Mouse (Mus musculus): Measurements from ENCODE around the gene Dpf3. TPM values are rescaled to one million over a fixed set of nuclear protein-coding genes. Genes with fewer than 3 reads are reported as not detected.
A peak's percentile ranks its signal among the peaks of the same experiment; 100 is the strongest.

Gene Dpf3
- polyA plus RNA-seq, 1 experiment from 2014 or later, result 6.7 TPM

DNA sequence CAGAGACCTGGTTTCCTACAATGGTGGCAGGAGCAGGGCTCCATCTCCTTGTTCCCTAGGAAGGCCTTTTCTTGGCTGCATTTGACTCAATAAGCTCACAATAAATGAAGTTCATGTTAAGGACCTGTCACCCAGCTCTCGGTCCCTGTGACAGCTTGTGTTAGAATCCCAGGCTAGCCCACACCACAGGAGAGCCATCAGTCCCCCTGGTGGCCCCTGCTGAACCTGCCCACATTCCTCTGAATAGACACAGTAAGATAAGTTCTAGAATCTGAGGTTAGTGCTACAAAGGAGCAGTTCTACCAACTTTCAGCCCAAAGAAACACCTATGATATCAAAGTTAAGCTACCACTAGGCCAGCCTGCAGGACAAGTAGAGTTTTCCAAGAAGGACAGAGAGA lies 149.2 kb downstream of the Dpf3 start:
- Histone ChIP-seq H3K9ac (no peak overlapping the region), H3K27ac (replicated peaks) (no peak overlapping the region), H3K4me1 (replicated peaks) (no peaks in the 10 kb centered on the region), H3K27me3 (no peaks in the 10 kb centered on the region), H3K36me3 (replicated peaks) (no peaks in the 10 kb centered on the region), H3K9me3 (replicated peaks) (no peaks in the 10 kb centered on the region), H3K4me2 (no peak overlapping the region), H3K4me3 (replicated peaks) (no peak overlapping the region)
- ATAC-seq (ENCODE audit: insufficient read depth), result no peak
- WGBS (ENCODE audit: insufficient replicate concordance), result 42% methylated on average over 1 of the region's 1 CpGs

DNA sequence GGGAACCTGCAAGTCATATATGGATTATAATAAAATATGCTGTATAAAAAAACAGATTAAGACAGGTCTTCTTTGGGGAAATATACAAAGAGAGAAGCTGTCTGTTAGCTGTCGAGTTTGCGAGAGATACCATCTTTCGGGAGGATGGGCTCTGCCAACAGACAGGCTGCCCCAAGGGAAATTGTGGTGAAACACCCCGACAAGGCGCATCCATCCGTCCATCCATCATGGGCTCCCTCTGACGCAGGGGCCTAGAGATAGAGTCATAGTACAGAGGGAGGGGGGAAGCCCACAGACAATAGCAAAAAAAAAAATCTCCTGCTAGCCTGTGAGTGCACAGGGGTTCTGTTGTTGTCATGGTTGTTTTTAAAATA lies 149.8 kb downstream of the Dpf3 start:
- H3K36me3 ChIP-seq (replicated peaks), result no peaks in the 10 kb centered on the region
- no peak overlapping the region for H3K4me2 ChIP-seq
- H3K4me3 ChIP-seq (replicated peaks), result no peak overlapping the region
- no peaks in the 10 kb centered on the region for H3K4me1 ChIP-seq (replicated peaks)
- H3K27me3 ChIP-seq, result no peaks in the 10 kb centered on the region
- H3K27ac ChIP-seq (replicated peaks), result no peak overlapping the region
- no peak for ATAC-seq (ENCODE audit: insufficient read depth)
- no peak overlapping the region for H3K9ac ChIP-seq
- 14% methylated on average over 7 of the region's 7 CpGs for WGBS (ENCODE audit: insufficient replicate concordance)
- no peaks in the 10 kb centered on the region for H3K9me3 ChIP-seq (replicated peaks)

DNA sequence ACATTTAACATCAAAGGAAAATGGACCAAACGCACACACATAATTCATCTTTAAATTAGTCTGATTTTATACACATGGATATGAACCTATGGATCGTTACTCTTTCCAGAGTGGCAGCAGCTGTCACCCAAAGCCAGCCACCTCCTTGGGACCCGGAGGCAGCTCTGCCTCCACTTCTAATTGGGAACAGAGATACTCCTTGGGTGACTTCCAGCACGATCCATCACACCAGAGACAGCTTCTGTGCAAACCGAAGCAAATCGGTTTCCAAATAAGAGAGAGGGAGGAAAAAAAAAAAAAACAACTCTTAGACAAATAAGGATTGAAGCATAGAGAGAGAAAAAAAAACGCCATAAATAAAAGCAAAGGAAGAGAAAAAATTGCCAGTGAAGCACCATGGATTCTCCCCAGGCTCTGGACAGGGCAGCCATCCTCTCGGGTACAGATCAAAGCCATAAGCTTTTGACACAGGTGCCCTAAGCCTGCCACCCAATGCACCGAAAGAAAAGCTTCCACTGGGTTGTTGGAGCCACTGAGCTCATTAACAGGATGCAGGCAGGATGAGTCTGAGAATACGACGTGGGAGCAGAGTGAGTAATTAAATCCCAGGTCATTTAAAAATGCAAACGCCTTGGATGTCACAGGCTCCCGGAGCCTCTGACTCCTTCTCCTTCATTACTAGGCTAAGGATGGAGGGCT lies 150.3 kb downstream of the Dpf3 start:
- Histone ChIP-seq H3K9ac (no peak overlapping the region), H3K27ac (replicated peaks) (no peak overlapping the region), H3K4me1 (replicated peaks) (no peaks in the 10 kb centered on the region), H3K27me3 (no peaks in the 10 kb centered on the region), H3K9me3 (replicated peaks) (no peaks in the 10 kb centered on the region), H3K4me2 (no peak overlapping the region), H3K36me3 (replicated peaks) (no peaks in the 10 kb centered on the region), H3K4me3 (replicated peaks) (no peak overlapping the region)
- WGBS (ENCODE audit: insufficient replicate concordance), result 47% methylated on average over 13 of the region's 13 CpGs
- no peak for ATAC-seq (ENCODE audit: insufficient read depth)

DNA sequence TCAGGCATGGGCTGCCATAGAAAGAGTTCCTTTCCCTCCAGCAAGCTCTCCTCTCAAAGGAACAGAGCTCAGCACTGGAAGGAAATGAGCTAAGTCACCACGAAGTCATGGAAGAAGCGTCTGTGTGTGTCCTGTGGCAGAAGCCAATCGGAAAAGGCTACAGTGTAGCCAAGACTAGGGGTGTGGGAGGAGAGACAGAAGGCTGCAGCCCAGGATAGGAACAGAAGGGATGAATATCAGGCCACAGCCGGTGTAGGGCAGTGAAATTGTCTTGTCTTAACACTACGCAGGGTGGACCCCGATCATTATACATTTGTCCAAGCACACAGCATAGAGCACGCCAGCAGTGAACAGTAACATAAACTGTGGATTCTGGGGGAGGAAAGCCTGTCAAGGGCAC lies 157.5 kb downstream of the Dpf3 start:
- ATAC-seq (ENCODE audit: insufficient read depth), result no peak

DNA sequence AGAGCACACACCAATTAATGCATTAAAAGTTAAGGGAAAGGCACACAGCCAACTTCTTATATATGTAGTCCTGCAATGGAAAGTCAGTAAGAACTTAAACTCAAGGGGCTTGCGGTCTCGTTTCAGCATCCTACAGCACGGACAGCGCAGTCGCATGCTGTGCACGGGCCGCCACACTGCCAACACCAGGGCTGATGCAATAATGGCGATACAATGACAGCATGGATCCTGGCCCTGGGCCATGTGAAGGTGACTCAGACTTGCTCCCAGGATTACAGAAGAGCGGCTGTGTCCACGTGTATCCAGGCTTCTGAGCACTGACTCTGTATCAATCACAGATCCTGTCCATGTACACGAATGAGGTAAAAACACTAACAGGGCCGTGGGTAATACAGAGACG lies 158.6 kb downstream of the Dpf3 start:
- WGBS (ENCODE audit: insufficient replicate concordance), result 80% methylated on average over 13 of the region's 13 CpGs
- Histone ChIP-seq H3K4me3 (replicated peaks) (no peak overlapping the region), H3K9ac (no peak overlapping the region), H3K9me3 (replicated peaks) (no peaks in the 10 kb centered on the region), H3K4me2 (no peak overlapping the region), H3K4me1 (replicated peaks) (peaks cover 5% of the 10 kb centered on the region), H3K36me3 (replicated peaks) (no peaks in the 10 kb centered on the region), H3K27ac (replicated peaks) (0 out of 2 replicates have a peak overlapping the region, but pooled peaks have one; percentile 41), H3K27me3 (no peaks in the 10 kb centered on the region)
- ATAC-seq (ENCODE audit: insufficient read depth), result peak; percentile 78

More for the DNA sequence above, 157.5 kb downstream of the Dpf3 start:
- Histone ChIP-seq H3K27ac (replicated peaks) (no peak overlapping the region), H3K4me2 (no peak overlapping the region), H3K9me3 (replicated peaks) (no peaks in the 10 kb centered on the region), H3K4me1 (replicated peaks) (peaks cover 5% of the 10 kb centered on the region), H3K9ac (no peak overlapping the region), H3K27me3 (no peaks in the 10 kb centered on the region), H3K4me3 (replicated peaks) (no peak overlapping the region), H3K36me3 (replicated peaks) (no peaks in the 10 kb centered on the region)
- 61% methylated on average over 7 of the region's 7 CpGs for WGBS (ENCODE audit: insufficient replicate concordance)

DNA sequence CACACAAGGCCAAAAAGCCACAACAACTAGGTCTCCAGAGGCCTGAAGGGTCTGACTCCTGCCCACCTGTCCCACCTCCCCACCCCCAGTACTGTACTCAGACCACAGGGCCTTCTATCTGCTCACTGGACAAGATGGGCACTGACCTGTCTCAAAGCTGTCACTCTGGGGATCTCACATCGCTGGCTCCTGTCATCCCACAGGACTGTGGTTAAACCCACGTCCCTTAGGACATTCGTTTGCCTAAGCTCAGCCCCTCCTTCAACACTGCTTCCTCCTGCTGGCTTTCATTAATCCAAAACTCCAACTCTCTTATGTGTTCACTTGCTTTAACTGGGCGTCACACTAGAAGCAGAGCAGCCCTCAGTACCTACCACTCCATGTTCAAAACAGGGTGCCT lies 159.0 kb downstream of the Dpf3 start:
- Histone ChIP-seq H3K4me3 (replicated peaks) (no peak overlapping the region), H3K27me3 (no peaks in the 10 kb centered on the region), H3K36me3 (replicated peaks) (no peaks in the 10 kb centered on the region), H3K9me3 (replicated peaks) (no peaks in the 10 kb centered on the region), H3K27ac (replicated peaks) (no peak overlapping the region), H3K4me2 (no peak overlapping the region), H3K9ac (no peak overlapping the region), H3K4me1 (replicated peaks) (peaks cover 5% of the 10 kb centered on the region)
- 42% methylated on average over 4 of the region's 4 CpGs for WGBS (ENCODE audit: insufficient replicate concordance)
- ATAC-seq (ENCODE audit: insufficient read depth), result no peak

DNA sequence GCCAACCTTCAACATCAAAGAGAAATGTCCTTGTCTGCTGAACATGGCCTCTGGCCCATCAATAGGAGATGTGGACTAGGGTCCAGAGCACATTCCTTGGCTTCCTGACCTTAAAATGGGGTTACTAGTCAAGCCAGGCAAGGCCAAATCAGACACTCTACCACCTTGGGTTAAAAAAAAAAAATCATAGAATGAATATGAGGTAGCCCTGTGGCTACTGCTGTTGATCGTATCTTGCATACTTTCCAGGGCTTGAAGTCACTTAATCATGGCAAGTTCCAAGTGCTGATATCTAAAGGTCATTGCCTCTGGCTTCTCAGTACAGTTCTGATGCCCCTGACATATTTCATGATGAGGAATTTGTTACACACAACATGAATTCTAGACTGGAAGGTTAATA lies 160.1 kb downstream of the Dpf3 start:
- Histone ChIP-seq H3K9ac (no peak overlapping the region), H3K36me3 (replicated peaks) (no peaks in the 10 kb centered on the region), H3K27me3 (no peaks in the 10 kb centered on the region), H3K9me3 (replicated peaks) (no peaks in the 10 kb centered on the region), H3K4me2 (no peak overlapping the region), H3K4me3 (replicated peaks) (no peak overlapping the region), H3K27ac (replicated peaks) (no peak overlapping the region), H3K4me1 (replicated peaks) (peaks cover 5% of the 10 kb centered on the region)
- 68% methylated on average over 1 of the region's 1 CpGs for WGBS (ENCODE audit: insufficient replicate concordance)
- ATAC-seq (ENCODE audit: insufficient read depth), result no peak

DNA sequence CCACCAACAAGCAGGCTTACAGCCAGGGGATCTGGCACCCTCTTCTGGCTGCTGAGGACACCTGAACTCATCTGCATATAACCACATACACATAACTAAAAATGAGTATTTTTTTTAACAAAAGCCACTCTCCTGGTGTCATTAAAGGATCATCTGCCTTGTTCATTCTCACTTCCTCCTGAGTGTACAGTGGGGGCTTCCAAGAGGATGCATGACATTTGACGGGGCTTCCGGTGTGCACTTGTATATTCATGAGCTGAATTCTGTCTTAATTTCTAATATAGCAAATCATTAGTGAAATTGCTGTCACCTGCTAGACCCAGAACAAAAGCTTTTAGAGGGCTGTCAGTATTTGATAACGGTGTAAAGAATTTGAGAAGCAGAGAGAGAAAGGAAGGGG lies 166.8 kb downstream of the Dpf3 start:
- Histone ChIP-seq H3K9me3 (replicated peaks) (no peaks in the 10 kb centered on the region), H3K27me3 (no peaks in the 10 kb centered on the region), H3K4me1 (replicated peaks) (peaks cover 16% of the 10 kb centered on the region), H3K4me3 (replicated peaks) (no peak overlapping the region), H3K27ac (replicated peaks) (no peak overlapping the region), H3K9ac (no peak overlapping the region), H3K36me3 (replicated peaks) (no peaks in the 10 kb centered on the region), H3K4me2 (no peak overlapping the region)
- no peak for ATAC-seq (ENCODE audit: insufficient read depth)
- WGBS (ENCODE audit: insufficient replicate concordance), result 79% methylated on average over 3 of the region's 3 CpGs

DNA sequence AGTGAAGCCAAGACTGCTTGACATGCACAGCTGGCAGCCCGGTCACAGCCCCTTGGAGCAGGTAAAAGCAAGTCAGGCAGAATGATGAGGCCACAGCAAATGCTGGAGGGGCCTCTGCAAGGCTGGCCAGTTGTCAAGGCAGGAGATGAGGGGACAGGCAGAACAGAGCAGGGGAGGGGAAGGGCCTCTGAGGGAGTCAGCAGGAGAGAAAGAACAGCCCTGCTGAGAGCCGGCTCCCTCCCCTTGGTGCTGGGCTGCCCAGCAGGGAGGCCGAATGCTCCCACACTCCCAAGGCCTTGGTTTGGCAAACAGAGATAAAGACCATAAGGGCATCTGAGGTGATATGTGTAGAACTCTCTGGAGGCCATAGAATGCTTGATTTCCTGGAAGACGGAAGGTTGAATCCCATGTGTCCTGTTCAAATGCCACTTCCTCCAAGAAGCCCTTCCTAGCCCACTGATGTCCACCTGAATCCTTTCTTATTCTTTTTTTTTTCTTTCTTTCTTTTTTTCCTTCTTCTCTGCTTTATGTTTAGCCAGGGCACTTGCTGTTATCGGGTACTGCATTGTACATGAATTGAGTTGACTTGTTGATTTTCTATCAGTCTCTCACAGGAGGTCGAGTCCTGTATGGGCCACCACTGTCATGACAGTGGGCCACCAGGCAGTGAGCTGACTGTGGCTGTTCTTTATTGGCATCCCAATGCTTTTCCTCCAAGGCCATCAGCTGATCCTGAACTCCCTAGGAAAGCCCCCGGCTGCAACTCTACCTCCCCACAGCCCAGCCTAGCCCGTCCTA lies 169.7 kb downstream of the Dpf3 start:
- no peak overlapping the region for H3K4me2 ChIP-seq
- no peak overlapping the region for H3K4me3 ChIP-seq (replicated peaks)
- H3K27me3 ChIP-seq, result no peaks in the 10 kb centered on the region
- H3K36me3 ChIP-seq (replicated peaks), result no peaks in the 10 kb centered on the region
- peaks cover 27% of the 10 kb centered on the region for H3K4me1 ChIP-seq (replicated peaks)
- no peak overlapping the region for H3K9ac ChIP-seq
- H3K27ac ChIP-seq (replicated peaks), result no peak overlapping the region
- WGBS (ENCODE audit: insufficient replicate concordance), result 49% methylated on average over 8 of the region's 8 CpGs
- ATAC-seq (ENCODE audit: insufficient read depth), result peak; percentile 45
- H3K9me3 ChIP-seq (replicated peaks), result no peaks in the 10 kb centered on the region

DNA sequence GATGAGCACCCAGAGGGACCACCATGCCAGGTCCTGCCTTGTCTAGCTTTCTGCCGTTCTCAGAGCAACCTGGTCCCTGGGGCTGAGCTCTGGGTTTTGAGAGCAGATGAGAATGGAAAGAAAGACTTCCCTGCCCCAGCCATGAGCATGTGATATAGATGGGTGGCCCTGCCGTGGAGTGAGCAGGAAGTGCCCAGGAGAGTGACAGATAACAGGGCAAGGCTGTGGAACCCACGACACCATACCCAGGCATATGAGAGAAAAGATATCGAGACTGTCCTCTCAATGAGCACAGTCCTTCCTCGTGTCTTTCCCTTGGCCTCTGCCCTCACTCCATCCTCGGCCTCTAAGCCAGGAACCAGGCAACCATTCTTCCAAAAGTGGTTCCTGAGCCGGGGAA lies 172.8 kb downstream of the Dpf3 start:
- peak; percentile 24; the same call in 1 of the 2 replicates for ATAC-seq (ENCODE audit: insufficient read depth)
- no peaks in the 10 kb centered on the region for H3K27me3 ChIP-seq
- H3K9ac ChIP-seq, result no peak overlapping the region

DNA sequence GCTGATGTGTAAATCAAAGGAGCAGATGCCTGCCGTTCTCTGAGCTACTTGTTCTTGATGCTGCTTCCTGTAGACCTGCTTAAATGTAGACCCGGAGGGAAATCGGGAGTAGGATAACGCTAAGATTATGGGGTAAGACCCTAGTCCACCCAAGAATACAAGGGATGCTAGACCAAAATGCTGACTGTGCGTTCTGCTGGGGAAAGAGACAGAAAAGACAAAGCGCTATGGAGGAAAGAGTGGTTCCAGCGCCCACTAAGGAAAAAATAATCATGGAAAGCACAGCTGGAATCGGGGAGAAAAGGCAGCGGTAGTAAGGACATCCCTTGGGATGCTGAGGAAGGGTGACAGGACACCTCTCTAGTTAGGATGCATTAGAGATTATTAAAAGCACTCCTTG lies 174.7 kb downstream of the Dpf3 start:
- no peak for ATAC-seq (ENCODE audit: insufficient read depth)
- 85% methylated on average over 9 of the region's 9 CpGs for WGBS (ENCODE audit: insufficient replicate concordance)
- Histone ChIP-seq H3K27me3 (no peaks in the 10 kb centered on the region), H3K4me1 (replicated peaks) (peaks cover 48% of the 10 kb centered on the region), H3K4me3 (replicated peaks) (no peak overlapping the region), H3K36me3 (replicated peaks) (no peaks in the 10 kb centered on the region), H3K4me2 (no peak overlapping the region), H3K27ac (replicated peaks) (no peak overlapping the region), H3K9me3 (replicated peaks) (no peaks in the 10 kb centered on the region), H3K9ac (no peak overlapping the region)

More for the DNA sequence above, 172.8 kb downstream of the Dpf3 start:
- Histone ChIP-seq H3K36me3 (replicated peaks) (no peaks in the 10 kb centered on the region), H3K4me1 (replicated peaks) (peaks cover 36% of the 10 kb centered on the region), H3K9me3 (replicated peaks) (no peaks in the 10 kb centered on the region), H3K4me2 (no peak overlapping the region), H3K27ac (replicated peaks) (no peak overlapping the region), H3K4me3 (replicated peaks) (no peak overlapping the region)
- 30% methylated on average over 7 of the region's 7 CpGs for WGBS (ENCODE audit: insufficient replicate concordance)

Data from liver, embryonic 15.5 days (tissue).